Mouse (Mus musculus) neutrophil, adult 5-6 weeks (primary cell): ENCODE measurements around the gene Plekha4. TPM values are rescaled to one million over a fixed set of nuclear protein-coding genes. Genes with fewer than 3 reads are reported as not detected.
"Not testable (repeated sequence)": the region's sequence is repeated elsewhere in the genome, so short reads cannot be mapped to it uniquely, and the experiment has no call there.

Experiments
- ATAC-seq: fragments of 151-379, 151-347 bp; 2 replicates; pipeline ENCODE4 v1.8.0; 2017; ENCODE audit warnings: mild to moderate bottlenecking, moderate TSS enrichment; ENCODE audit not compliant: insufficient number of reproducible peaks, poor library complexity, low FRiP score, severe bottlenecking; ENCODE audit errors: extremely low read depth
- total RNA-seq: library from RNA; stranded (forward); fragments of 200-1000 nt; gene quantifications from 2 replicates; pipeline ENCODE4 v1.2.3, GENCODE M21; 2017

Gene Plekha4
- total RNA-seq, 1 experiment from 2014 or later = 1.3 TPM

- ATAC-seq = no peak
Measured at GRCm38 (mm10) chr7:45507583-45507982, 18.5 kb upstream of the Plekha4 start.

DNA sequence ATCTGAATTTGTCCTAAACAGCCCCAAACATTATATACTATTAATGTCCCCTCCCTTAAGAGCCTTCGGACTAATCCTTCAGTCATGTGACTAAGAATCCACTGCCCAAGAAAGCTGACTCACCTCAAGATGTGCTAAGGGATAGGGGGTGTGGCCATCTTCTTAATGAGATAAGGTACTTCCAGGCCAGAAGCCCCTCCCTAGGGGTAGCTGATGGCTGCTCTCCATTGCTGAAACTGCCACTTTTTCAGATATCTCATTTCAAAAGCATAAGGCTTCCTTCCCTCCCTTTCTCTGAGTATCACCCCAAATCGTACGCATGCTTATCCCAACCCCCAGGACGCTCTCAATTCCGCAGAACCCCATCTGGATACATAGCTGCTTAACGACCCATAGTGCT is 17.6 kb upstream of the Plekha4 start:
- ATAC-seq = no peak

- ATAC-seq = no peak
Measured at GRCm38 (mm10) chr7:45509181-45509882, 16.8 kb upstream of the Plekha4 start.

DNA sequence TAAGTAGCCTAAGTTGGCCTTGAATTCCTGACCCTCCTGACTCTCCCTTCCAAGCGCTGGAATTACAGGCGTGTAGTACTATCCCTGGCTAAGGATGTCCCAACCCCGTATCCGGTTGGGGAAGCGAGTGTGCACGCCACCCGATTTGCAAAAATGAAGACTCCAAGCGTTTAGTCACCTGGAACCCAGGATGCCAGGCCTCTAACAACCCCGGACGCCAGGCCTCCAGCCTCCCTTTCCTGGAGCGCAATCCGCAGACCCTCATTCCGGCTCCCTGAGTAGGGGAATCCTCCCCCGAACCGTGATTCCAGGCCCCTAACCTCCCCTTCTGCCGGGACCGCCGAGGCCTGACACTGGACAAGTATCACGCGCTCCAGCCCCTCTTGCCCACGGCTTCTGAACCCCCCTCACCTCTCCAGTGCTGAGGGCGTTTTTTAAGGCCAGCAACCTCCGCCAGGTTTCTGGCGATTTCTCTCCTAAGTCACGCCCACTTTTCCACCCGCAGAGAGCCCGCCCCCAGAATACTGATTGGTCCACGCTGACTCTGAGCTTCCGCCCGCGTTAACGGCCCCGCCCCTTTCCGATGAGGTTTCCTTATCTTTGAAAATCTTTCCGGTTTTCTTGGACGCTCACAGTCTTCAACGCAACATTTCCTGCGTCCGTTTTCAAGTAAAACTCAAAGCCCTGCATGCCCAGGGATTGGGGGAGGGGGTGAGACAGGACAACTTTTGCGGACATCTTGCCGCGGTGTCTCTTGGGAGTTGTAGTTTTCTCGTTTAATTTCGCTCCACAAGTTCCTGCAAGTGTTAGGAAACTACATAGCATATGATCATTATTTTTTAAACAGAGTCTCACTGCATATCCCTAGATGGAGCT is 16.0 kb upstream of the Plekha4 start, which contains the start of gene Nucb1:
Gene Nucb1 (minus strand): TSS at position 495 of the 876 bp plus-strand sequence.
- peak; percentile 91 for ATAC-seq

DNA sequence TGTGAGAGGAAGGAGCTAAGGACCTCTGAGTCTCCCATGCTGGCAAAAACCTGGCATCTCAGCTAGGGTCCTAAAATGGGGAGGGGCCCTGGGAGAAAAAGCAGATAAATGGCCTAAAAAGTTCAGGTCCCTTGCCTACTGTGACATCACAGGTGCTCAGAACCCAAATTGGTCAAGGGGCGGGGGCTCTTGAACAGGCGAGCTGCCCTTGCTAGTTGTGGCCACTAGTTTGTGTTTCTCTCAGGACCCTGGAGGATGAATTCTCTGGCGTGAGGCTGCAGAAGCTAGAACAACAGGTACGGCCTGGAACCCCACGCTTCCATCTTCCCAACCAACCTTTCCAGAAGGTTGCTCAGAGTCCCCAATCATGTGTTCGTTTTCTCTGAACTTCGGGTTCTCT is 11.7 kb upstream of the Plekha4 start:
- no peak for ATAC-seq

DNA sequence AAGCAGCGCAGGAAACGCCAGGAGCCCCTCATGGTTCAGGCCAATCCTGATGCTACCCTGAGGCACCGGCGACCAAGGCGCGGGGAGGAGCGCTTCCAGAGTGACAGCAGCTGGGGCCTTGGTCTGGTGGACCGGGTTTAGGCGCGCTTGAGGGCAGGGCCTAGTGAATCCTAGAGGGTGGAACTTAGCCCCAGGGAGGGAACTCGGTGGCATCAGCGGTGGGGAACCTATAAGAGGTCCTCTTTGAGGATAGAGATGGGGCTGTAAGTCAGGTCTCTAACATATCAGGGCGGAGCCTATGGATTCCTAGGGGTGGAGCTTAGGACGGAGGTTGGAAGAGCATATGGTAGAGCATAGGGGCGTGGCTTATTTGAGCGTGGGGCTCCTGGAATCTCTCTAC is 10.7 kb upstream of the Plekha4 start:
- ATAC-seq = no peak

GRCm38 (mm10) chr7:45516846-45517245 is 9.3 kb upstream of the Plekha4 start:
- not testable (repeated sequence) for ATAC-seq

DNA sequence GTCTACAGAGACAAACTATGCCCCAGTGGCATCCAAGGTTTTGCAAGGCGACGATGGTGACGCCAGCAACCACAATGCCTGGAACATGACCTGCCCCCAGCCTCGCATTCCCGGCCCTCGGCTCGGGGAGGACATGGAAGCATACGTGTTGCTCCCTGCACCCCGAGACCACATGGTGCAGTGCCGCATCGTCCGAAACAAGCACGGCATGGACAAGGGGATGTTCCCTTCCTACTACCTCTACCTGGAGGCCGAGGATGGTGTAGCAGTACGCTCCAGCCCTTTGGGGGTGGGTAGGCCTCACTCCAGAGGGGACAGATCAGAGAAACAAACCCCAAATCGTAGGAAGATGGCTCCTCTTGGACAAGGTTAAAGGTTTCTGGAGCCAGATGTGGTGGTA is 7.5 kb upstream of the Plekha4 start:
- ATAC-seq = no peak

DNA sequence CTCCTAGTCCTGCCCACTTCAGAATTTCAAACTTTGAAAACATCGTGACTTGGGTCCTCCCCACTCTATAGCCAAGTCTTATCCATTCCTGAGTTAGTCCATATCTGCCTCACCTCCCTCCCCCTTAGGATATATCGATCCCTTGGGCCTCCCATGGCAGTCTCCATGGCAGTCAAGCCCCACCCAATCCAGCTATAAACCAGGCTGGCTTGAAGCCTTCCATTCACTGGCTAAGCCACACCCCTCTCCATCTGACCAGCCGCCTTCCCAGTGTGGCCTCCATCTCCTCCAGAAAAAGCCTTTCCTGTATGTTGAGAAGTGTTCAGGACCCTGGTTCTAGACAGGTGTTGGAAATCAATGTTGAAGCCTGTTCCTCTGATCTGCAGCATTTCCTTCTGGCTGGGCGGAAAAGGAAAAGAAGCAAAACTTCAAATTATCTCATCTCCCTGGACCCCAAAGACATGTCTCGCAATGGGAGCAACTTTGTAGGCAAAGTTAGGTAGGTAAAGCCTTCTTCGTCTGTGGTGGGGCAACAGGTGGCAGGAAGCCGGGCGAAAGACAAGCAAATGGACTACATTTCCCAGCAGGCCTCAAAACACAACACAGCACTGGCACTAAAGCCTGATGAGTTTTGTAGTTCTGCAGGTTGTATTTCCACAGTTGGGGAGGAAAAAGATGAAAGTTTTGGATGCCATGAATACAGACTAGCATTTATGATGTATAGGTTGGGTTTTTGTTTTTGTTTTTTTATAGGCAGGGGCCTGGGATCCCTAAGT is 6.6 kb upstream of the Plekha4 start:
- ATAC-seq = no peak

DNA sequence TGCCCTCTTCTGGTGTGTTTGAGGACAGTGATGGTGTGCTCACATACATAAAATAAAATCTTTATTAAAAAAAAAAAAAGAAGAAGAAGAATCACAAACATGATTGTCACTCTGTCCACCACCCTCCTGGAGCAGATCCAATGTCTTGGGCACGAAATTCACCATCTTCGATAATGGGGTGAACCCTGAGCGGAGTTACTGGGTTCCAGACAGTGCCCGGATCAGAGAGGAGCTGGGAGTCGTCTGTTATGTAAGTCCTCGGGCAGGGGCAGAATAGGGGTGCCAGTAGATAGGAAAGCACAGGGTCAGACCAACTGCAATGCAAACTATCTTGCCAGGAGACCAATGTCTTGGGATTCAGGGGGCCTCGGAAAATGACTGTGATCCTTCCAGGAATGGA is 5.5 kb upstream of the Plekha4 start:
- ATAC-seq = no peak

GRCm38 (mm10) chr7:45521728-45522184 is 4.4 kb upstream of the Plekha4 start:
- peak; percentile 69 for ATAC-seq

GRCm38 (mm10) chr7:45522194-45522752 is 3.9 kb upstream of the Plekha4 start:
- ATAC-seq = no peak

- no peak for ATAC-seq
Measured at GRCm38 (mm10) chr7:45522957-45523676, 3.0 kb upstream of the Plekha4 start.

DNA sequence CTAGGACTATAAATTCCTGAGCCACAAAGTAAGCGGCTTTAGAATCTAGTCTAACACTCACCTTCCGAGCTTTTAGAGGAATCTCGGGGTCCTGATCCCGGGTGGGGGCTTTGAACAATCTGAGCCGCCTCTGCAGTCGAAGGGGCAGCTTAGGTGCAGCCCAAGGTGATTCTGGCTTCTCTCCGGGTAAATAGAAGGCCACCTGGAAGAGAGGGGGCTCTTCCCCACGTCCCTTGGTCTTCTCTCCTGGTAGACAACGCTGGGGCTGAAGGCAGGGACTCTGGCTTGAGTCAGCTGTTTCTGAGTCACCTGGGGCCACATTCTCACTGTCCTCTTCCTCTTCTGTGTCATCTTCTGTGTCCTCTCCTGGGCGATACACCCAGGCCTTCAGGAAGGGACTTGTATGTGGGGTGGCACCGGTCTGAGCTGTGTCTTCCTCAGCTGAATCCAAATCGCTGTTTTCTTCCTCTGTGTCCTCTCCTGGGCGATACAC is 2.4 kb upstream of the Plekha4 start:
- ATAC-seq = no peak

DNA sequence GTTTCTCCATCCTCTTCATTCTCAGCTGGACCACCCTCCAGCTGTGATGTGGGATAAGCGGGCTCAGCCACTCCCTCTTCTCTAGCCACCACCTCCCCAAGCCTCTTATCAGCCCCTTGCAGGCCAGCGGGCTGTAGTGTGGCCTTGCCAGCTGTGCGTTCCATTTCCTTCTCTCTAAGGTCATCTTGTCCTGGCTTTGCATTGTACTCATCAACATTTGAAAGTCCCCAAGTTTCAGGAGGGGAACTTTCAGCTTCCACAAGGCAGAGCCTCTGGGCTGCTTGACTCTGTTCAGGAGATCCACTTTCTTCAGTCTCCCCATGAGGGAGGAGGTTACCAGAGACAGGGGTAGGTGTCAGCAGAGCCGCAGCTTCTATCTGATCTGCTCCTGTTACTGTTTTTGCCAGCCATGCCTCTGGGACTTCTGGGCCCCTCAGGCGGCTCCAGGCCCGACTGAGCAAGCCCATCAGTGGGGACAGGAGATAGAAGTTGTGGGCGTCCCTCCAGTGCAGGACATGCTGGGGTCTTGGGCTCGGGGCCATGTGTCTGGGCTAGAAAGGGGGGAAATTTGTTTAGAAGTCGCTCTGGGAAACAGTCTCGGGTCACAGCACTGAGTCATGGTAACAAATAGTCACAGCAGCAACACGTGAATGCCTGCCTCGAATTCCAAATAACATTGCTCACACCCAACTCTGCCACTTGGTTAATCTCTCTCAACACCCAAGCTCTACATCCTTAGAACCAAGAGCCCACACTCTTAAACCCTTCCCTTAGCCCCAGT is 1.1 kb upstream of the Plekha4 start:
- no peak for ATAC-seq

DNA sequence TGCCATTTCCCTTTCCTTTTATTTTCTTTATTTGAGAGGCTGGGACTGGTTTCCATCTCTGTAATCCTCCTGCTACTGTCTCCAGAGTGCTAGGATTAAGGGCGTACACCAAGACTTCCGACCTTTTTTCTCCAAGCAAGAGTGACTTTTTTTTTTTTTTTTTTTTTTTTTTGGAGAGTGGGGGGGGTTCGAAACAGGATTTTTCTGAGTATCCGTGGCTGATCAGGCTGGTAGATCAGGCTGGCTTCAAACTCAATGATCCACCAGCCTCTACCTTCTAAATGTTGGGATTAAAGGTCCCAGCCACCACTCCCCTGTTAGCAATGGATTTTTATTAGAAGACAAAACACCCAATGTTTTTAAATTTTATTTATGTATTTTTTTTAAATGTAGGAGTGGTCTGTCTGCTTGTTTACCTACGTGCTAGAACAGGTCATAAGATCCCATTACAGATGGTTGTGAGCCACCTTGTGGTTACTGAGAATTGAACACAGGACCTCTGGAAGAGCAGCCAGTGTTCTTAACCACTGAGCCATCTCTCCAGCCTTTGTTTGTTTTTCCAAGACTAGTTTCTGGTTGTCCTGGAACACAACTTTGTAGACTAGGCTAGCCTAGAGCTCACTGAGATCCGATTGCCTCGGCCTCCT is 467 bp downstream of the Plekha4 start:
- ATAC-seq = no peak

GRCm38 (mm10) chr7:45527169-45527568 is 1.0 kb downstream of the Plekha4 start:
- not testable (repeated sequence) for ATAC-seq
